Mouse (Mus musculus) heart, postnatal 10 days (tissue): ENCODE measurements around the gene 3300002I08Rik. TPM values are rescaled to one million over a fixed set of nuclear protein-coding genes. Genes with fewer than 3 reads are reported as not detected.
"Not testable (repeated sequence)": the region's sequence is repeated elsewhere in the genome, so short reads cannot be mapped to it uniquely, and the experiment has no call there.

Source experiments
- DNase-seq, 2 experiments: peaks; one replicate each; pipeline ENCODE4 v3.0.0; 2021
- intact Hi-C: fragments of 180-260 bp; cut with DNase I; formaldehyde crosslinking; loops from one replicate; pipeline ENCODE4 v1.15.1; 2025
- total RNA-seq, 2 experiments: library from RNA; stranded (reverse); gene quantifications; 2 replicates each; pipeline ENCODE4 v1.2.3; 2021

The 3300002I08Rik gene
- 1 to 10 TPM; 3.2 to 3.9 TPM for total RNA-seq

- peak; percentile 92 to 95 for DNase-seq
- intact Hi-C loops = loop anchor here (5.0 kb wide), 1 partner anchor 50 kb away; no protein-coding TSS in a partner anchor
These were observed at the start of gene 3300002I08Rik for GRCm38 (mm10) chr2:150362113-150362877. Gene 3300002I08Rik, minus strand, starts transcription at chr2:150362765.

- intact Hi-C loops, DNase-seq: not testable (repeated sequence)
These were observed 49.6 kb upstream of the 3300002I08Rik start for GRCm38 (mm10) chr2:150412146-150412545.

- no peak for DNase-seq
- intact Hi-C loops = no loop called here
These were observed 27.6 kb upstream of the 3300002I08Rik start for GRCm38 (mm10) chr2:150390198-150390597.

- DNase-seq = peak; percentile 1 to 5
- intact Hi-C loops = not testable (repeated sequence)
These were observed 23.1 kb upstream of the 3300002I08Rik start for GRCm38 (mm10) chr2:150385553-150386106.

- intact Hi-C loops = loop anchor here (5.0 kb wide), 1 partner anchor 51 kb away; no protein-coding TSS in a partner anchor
- DNase-seq = no peak
These were observed 289 bp upstream of the 3300002I08Rik start for GRCm38 (mm10) chr2:150362878-150363229.

- intact Hi-C loops, DNase-seq: not testable (repeated sequence)
These were observed 5.4 kb downstream of the 3300002I08Rik start for GRCm38 (mm10) chr2:150357136-150357535.

- intact Hi-C loops = no loop called here
These were observed 39.2 kb downstream of the 3300002I08Rik start, which contains the start of gene Gm10130 for GRCm38 (mm10) chr2:150323402-150323801. Gene Gm10130, plus strand, starts transcription at chr2:150323702.

GRCm38 (mm10) chr2:150318973-150319372, 43.6 kb downstream of the 3300002I08Rik start:
- intact Hi-C loops = no loop called here
- no peak for DNase-seq

More at GRCm38 (mm10) chr2:150323402-150323801, 39.2 kb downstream of the 3300002I08Rik start, which contains the start of gene Gm10130:
- DNase-seq = no peak

- intact Hi-C loops = no loop called here
- no peak for DNase-seq
These were observed 46.4 kb downstream of the 3300002I08Rik start for GRCm38 (mm10) chr2:150316140-150316539.

GRCm38 (mm10) chr2:150310952-150311884, 51.3 kb downstream of the 3300002I08Rik start:
- DNase-seq = peak; percentile 96
- intact Hi-C loops = loop anchor here (5.0 kb wide), 1 partner anchor 51 kb away; the partner anchor contains the start of gene 3300002I08Rik

- intact Hi-C loops = no loop called here
- no peak for DNase-seq
These were observed 55.3 kb downstream of the 3300002I08Rik start for GRCm38 (mm10) chr2:150307183-150307773.

- intact Hi-C loops = no loop called here
- DNase-seq = peak; percentile 20 to 34
These were observed 63.5 kb downstream of the 3300002I08Rik start for GRCm38 (mm10) chr2:150299096-150299495.

- intact Hi-C loops = no loop called here
- DNase-seq = no peak
These were observed 68.9 kb downstream of the 3300002I08Rik start for GRCm38 (mm10) chr2:150293669-150294068.

Other genes with a start within 250 kb of the 3300002I08Rik start
- 1 to 10 TPM; 6.3 to 6.9 TPM for gene Zfp120, start 226.1 kb downstream of the 3300002I08Rik start, total RNA-seq
- not detected for gene Gm10770, start 183.1 kb downstream of the 3300002I08Rik start, total RNA-seq
- not detected for gene Gm14139, start 181.0 kb downstream of the 3300002I08Rik start, total RNA-seq
- 1 to 10 TPM; 3.4 to 4.8 TPM for gene Zfp937, start 144.7 kb downstream of the 3300002I08Rik start, total RNA-seq
- gene Gm21994, start 107.2 kb downstream of the 3300002I08Rik start, total RNA-seq = 1 to 10 TPM; 2.6 to 4.6 TPM
- gene Gm14124, start 105.2 kb downstream of the 3300002I08Rik start, total RNA-seq = under 1 TPM; 0.10 to 0.19 TPM
- 1 to 10 TPM; 1.2 to 1.9 TPM for gene Gm10130, start 39.1 kb downstream of the 3300002I08Rik start, total RNA-seq
- gene Zfp442, start 88.7 kb upstream of the 3300002I08Rik start, total RNA-seq = 1 to 10 TPM; 4.0 to 8.4 TPM
- gene Zfp345, start 122.3 kb upstream of the 3300002I08Rik start, total RNA-seq = under 1 TPM; 0.30 to 0.53 TPM
- gene Cst7, start 207.7 kb upstream of the 3300002I08Rik start, total RNA-seq = not detected
- 10 to 100 TPM; 45.6 to 62.8 TPM for gene Apmap, start 245.8 kb upstream of the 3300002I08Rik start, total RNA-seq